Mouse (Mus musculus) lung, adult 2 months (tissue): ENCODE measurements around the gene Patj. TPM values are rescaled to one million over a fixed set of nuclear protein-coding genes. Genes with fewer than 3 reads are reported as not detected.

Experiments
- DNase-seq: peaks from one replicate; pipeline ENCODE4 v3.0.0; 2022
- H3K4me1 ChIP-seq: fragments of 200-500 bp; 2 replicates; pipeline ENCODE4 v1.6.1; 2011; ENCODE audit warnings: low read length; ENCODE audit not compliant: control insufficient read depth, insufficient read depth
- H3K4me3 ChIP-seq: fragments of 200-500 bp; replicated peaks from 2 replicates; pipeline ENCODE3; 2011; ENCODE audit warnings: low read depth, mild to moderate bottlenecking, control low read depth, low read length; ENCODE audit errors: extremely low read depth
- CTCF ChIP-seq: fragments of 200-500 bp; IDR thresholded peaks from 2 replicates; pipeline ENCODE4 v1.5.1; 2011; ENCODE audit warnings: mild to moderate bottlenecking, low read length, control low read depth; ENCODE audit not compliant: insufficient read depth
- POLR2A ChIP-seq: fragments of 200-500 bp; IDR thresholded peaks from 2 replicates; pipeline ENCODE4 v1.6.1; 2011; ENCODE audit warnings: low read depth, mild to moderate bottlenecking, control low read depth, low read length, borderline replicate concordance; ENCODE audit errors: extremely low read depth
- WGBS: fragments of 180-500 bp; shearing (Covaris S2); methylation state at CpG from one replicate; pipeline ENCODE4 v1.1.7; 2018; 5-methylcytosine and 5-hydroxymethylcytosine counted together
- polyA plus RNA-seq: library from polyadenylated mRNA; depleted of rRNA; stranded (reverse); fragments of >200 nt; gene quantifications from 2 replicates; pipeline ENCODE4 v1.2.3, GENCODE M21; 2012

Gene Patj
- polyA plus RNA-seq, 1 experiment, result 17.4 TPM

GRCm38 (mm10) chr4:98541591-98541990 is 146.0 kb downstream of the Patj start:
- H3K4me1 ChIP-seq, result no peaks in the 10 kb centered on the region
- 70% methylated on average over 2 of the region's 2 CpGs for WGBS
- DNase-seq, result no peak
- no peak overlapping the region for H3K4me3 ChIP-seq
- no peak for TF ChIP-seq CTCF
- no peak for TF ChIP-seq POLR2A

GRCm38 (mm10) chr4:98543001-98543400 is 147.4 kb downstream of the Patj start:
- no peak for DNase-seq
- TF ChIP-seq POLR2A (no peak), CTCF (no peak)
- no peaks in the 10 kb centered on the region for H3K4me1 ChIP-seq
- no peak overlapping the region for H3K4me3 ChIP-seq
- WGBS, result 58% methylated on average over 3 of the region's 3 CpGs

GRCm38 (mm10) chr4:98545376-98545775 is 149.8 kb downstream of the Patj start:
- TF ChIP-seq CTCF (peak; percentile 24; the same call in 1 of the 2 replicates), POLR2A (no peak)
- no peak for DNase-seq
- no peaks in the 10 kb centered on the region for H3K4me1 ChIP-seq
- 20% methylated on average over 1 of the region's 1 CpGs for WGBS
- no peak overlapping the region for H3K4me3 ChIP-seq

GRCm38 (mm10) chr4:98546456-98547176 is 151.0 kb downstream of the Patj start:
- 65% methylated on average over 12 of the region's 12 CpGs for WGBS
- no peak for DNase-seq
- H3K4me1 ChIP-seq, result no peaks in the 10 kb centered on the region
- TF ChIP-seq CTCF, result no peak
- no peak for TF ChIP-seq POLR2A
- H3K4me3 ChIP-seq, result no peak overlapping the region

- 86% methylated on average over 7 of the region's 7 CpGs for WGBS
- no peak overlapping the region for H3K4me3 ChIP-seq
- H3K4me1 ChIP-seq, result no peaks in the 10 kb centered on the region
- TF ChIP-seq CTCF (no peak), POLR2A (no peak)
- DNase-seq, result no peak
Measured at GRCm38 (mm10) chr4:98549491-98549890, 153.9 kb downstream of the Patj start.

GRCm38 (mm10) chr4:98550116-98550515 is 154.5 kb downstream of the Patj start:
- WGBS, result 89% methylated on average over 5 of the region's 5 CpGs
- Histone ChIP-seq H3K4me1 (no peaks in the 10 kb centered on the region), H3K4me3 (no peak overlapping the region)
- TF ChIP-seq CTCF (no peak), POLR2A (no peak)
- DNase-seq, result no peak

GRCm38 (mm10) chr4:98555666-98556065 is 160.1 kb downstream of the Patj start:
- no peak for DNase-seq
- TF ChIP-seq POLR2A (no peak), CTCF (no peak)
- WGBS, result 94% methylated on average over 2 of the region's 2 CpGs
- Histone ChIP-seq H3K4me3 (no peak overlapping the region), H3K4me1 (no peaks in the 10 kb centered on the region)

GRCm38 (mm10) chr4:98556449-98556848 is 160.9 kb downstream of the Patj start:
- no peak for DNase-seq
- 72% methylated on average over 6 of the region's 6 CpGs for WGBS
- Histone ChIP-seq H3K4me1 (no peaks in the 10 kb centered on the region), H3K4me3 (no peak overlapping the region)
- TF ChIP-seq CTCF, result no peak
- no peak for TF ChIP-seq POLR2A

GRCm38 (mm10) chr4:98557192-98557591 is 161.6 kb downstream of the Patj start:
- 82% methylated on average over 13 of the region's 13 CpGs for WGBS

GRCm38 (mm10) chr4:98560196-98560830 is 164.7 kb downstream of the Patj start:
- H3K4me1 ChIP-seq, result peaks cover 2% of the 10 kb centered on the region; the same call in 1 of the 2 replicates
- H3K4me3 ChIP-seq, result no peak overlapping the region
- TF ChIP-seq POLR2A, result no peak
- no peak for TF ChIP-seq CTCF
- DNase-seq, result no peak
- WGBS, result 73% methylated on average over 9 of the region's 9 CpGs

More at GRCm38 (mm10) chr4:98557192-98557591, 161.6 kb downstream of the Patj start:
- DNase-seq, result no peak
- TF ChIP-seq CTCF (no peak), POLR2A (no peak)
- no peak overlapping the region for H3K4me3 ChIP-seq
- no peaks in the 10 kb centered on the region for H3K4me1 ChIP-seq
